Mouse (Mus musculus) ES-Bruce4 (cell line): ENCODE results near the gene Pipox. TPM values are rescaled to one million over a fixed set of nuclear protein-coding genes. Genes with fewer than 3 reads are reported as not detected.

Experiments
- H3K27ac ChIP-seq: 2 replicates; pipeline ENCODE4 v1.5.1; 2012; ENCODE audit warnings: low read length, inconsistent platforms; ENCODE audit not compliant: insufficient read depth
- H3K27me3 ChIP-seq: 2 replicates; pipeline ENCODE4 v1.6.1; 2012; ENCODE audit warnings: mild to moderate bottlenecking, low read length, inconsistent platforms; ENCODE audit not compliant: control insufficient read depth, poor library complexity, insufficient read depth, severe bottlenecking
- H3K36me3 ChIP-seq: 2 replicates; pipeline ENCODE4 v1.6.1; 2012; ENCODE audit warnings: inconsistent platforms, mild to moderate bottlenecking, low read length, moderate library complexity; ENCODE audit not compliant: control insufficient read depth, poor library complexity, insufficient read depth, severe bottlenecking
- H3K4me1 ChIP-seq: one replicate; pipeline ENCODE4 v1.8.1; 2011; ENCODE audit warnings: low read length; ENCODE audit not compliant: control insufficient read depth, insufficient read depth
- H3K4me3 ChIP-seq: 2 replicates; pipeline ENCODE4 v1.5.1; 2011; ENCODE audit warnings: low read depth, mild to moderate bottlenecking, low read length
- H3K9ac ChIP-seq: 2 replicates; pipeline ENCODE4 v1.6.1; 2012; ENCODE audit warnings: low read depth, mild to moderate bottlenecking, inconsistent platforms; ENCODE audit not compliant: poor library complexity, severe bottlenecking
- H3K9me3 ChIP-seq: replicated peaks from 2 replicates; pipeline ENCODE4 v1.6.1; 2012; ENCODE audit warnings: mild to moderate bottlenecking, low read length, inconsistent platforms; ENCODE audit not compliant: control insufficient read depth, poor library complexity, insufficient read depth, severe bottlenecking
- CTCF ChIP-seq: IDR thresholded peaks from one replicate; pipeline ENCODE4 v1.8.1; 2011; ENCODE audit warnings: low read depth, low read length
- EP300 ChIP-seq: IDR thresholded peaks from 2 replicates; pipeline ENCODE4 v1.6.1; 2011; ENCODE audit warnings: low read depth, low read length; ENCODE audit not compliant: insufficient read depth
- POLR2A ChIP-seq: IDR thresholded peaks from one replicate; pipeline ENCODE4 v1.8.1; 2011; ENCODE audit warnings: low read length; ENCODE audit not compliant: insufficient read depth
- polyA plus RNA-seq: library from polyadenylated mRNA; stranded (reverse); fragments of >200 nt; gene quantifications from 2 replicates; pipeline ENCODE4 v1.2.4, GENCODE M21; 2011; ENCODE audit warnings: low read depth; ENCODE audit not compliant: missing spikeins, insufficient read depth, insufficient read length

Gene Pipox
- polyA plus RNA-seq, 1 experiment: 14.3 TPM

GRCm38 (mm10) chr11:77925836-77926657 is 32.2 kb upstream of the Pipox start:
- no peak overlapping the region for H3K9ac ChIP-seq
- H3K36me3 ChIP-seq: no peaks in the 10 kb centered on the region
- H3K27ac ChIP-seq: no peak overlapping the region
- peaks cover 6% of the 10 kb centered on the region for H3K4me1 ChIP-seq
- TF ChIP-seq POLR2A: no peak
- TF ChIP-seq EP300: no peak
- TF ChIP-seq CTCF: no peak
- no peaks in the 10 kb centered on the region for H3K9me3 ChIP-seq
- H3K4me3 ChIP-seq: no peak overlapping the region
- H3K27me3 ChIP-seq: peaks cover 5% of the 10 kb centered on the region; the same call in 1 of the 2 replicates

- Histone ChIP-seq H3K4me1 (peaks cover 6% of the 10 kb centered on the region), H3K9ac (no peak overlapping the region), H3K36me3 (no peaks in the 10 kb centered on the region), H3K27me3 (0 out of 2 replicates have a peak, but pooled peaks cover 1% of the 10 kb centered on the region), H3K9me3 (no peaks in the 10 kb centered on the region), H3K27ac (no peak overlapping the region), H3K4me3 (no peak overlapping the region)
- TF ChIP-seq POLR2A: no peak
- no peak for TF ChIP-seq CTCF
- no peak for TF ChIP-seq EP300
Observed at GRCm38 (mm10) chr11:77923285-77923684, 29.4 kb upstream of the Pipox start.

DNA sequence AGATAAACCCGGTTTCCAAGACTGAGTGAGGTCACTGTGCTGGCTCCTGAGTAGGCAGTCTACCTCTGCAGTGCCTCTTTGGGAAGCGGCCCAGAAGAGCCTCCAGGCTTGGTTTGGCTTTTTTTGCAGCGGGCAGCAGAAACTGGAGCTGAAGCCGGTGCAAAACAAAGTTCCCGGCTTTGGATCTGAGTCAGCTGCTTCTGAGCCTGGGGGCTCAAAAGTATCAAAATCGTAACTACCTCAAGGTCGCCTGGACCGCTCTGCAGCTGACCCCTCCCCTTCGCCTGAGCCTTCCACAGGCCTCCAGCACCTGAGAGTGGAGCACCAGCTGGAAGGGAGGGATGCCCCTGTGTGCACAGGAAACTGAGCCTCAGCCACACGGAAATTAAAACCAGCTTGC is 23.3 kb upstream of the Pipox start:
- H3K27me3 ChIP-seq: no peaks in the 10 kb centered on the region
- peak overlapping the region; percentile 19; the same call in 1 of the 2 replicates for H3K9ac ChIP-seq

DNA sequence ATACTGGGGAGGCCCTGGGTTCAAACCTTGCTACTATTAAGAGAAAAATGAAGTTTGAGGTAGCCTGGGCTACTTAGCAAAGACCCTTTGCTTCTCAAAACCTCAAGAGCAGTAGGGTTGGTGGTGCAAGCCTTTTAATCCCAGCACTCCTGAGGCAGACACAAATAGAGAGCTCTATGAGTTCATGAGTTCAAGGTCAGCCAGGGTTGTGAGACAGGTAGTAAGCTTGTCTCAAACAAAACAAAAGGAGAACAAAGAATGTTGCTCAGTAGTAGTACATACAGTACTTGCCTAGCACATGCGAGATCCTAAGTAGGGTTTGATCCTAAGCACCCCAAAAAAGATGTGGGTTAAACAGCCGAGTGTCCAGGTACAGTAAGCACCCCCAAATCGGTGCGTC is 22.8 kb upstream of the Pipox start:
- Histone ChIP-seq H3K4me1 (peaks cover 9% of the 10 kb centered on the region), H3K27me3 (no peaks in the 10 kb centered on the region), H3K27ac (peak overlapping the region; percentile 95), H3K36me3 (no peaks in the 10 kb centered on the region), H3K9ac (no peak overlapping the region), H3K4me3 (no peak overlapping the region), H3K9me3 (no peaks in the 10 kb centered on the region)
- TF ChIP-seq EP300 (no peak), POLR2A (no peak), CTCF (no peak)

More for the DNA sequence above, 23.3 kb upstream of the Pipox start:
- Histone ChIP-seq H3K4me3 (no peak overlapping the region), H3K4me1 (peaks cover 9% of the 10 kb centered on the region), H3K36me3 (no peaks in the 10 kb centered on the region), H3K9me3 (no peaks in the 10 kb centered on the region), H3K27ac (peak overlapping the region; percentile 95)
- TF ChIP-seq EP300: peak; percentile 94
- TF ChIP-seq CTCF: no peak

- H3K9me3 ChIP-seq: no peaks in the 10 kb centered on the region
- peaks cover 9% of the 10 kb centered on the region for H3K4me1 ChIP-seq
- 0 out of 2 replicates have a peak overlapping the region, but pooled peaks have one; percentile 20 for H3K27ac ChIP-seq
- H3K9ac ChIP-seq: peak overlapping the region; percentile 80
- peak overlapping the region; percentile 21 for H3K4me3 ChIP-seq
- no peaks in the 10 kb centered on the region for H3K27me3 ChIP-seq
- TF ChIP-seq CTCF (no peak), EP300 (0 out of 2 replicates have a peak, but pooled peaks have one; percentile 37)
- no peaks in the 10 kb centered on the region for H3K36me3 ChIP-seq
Observed at GRCm38 (mm10) chr11:77914598-77915260, 20.8 kb upstream of the Pipox start.

GRCm38 (mm10) chr11:77913505-77913904 is 19.6 kb upstream of the Pipox start:
- no peaks in the 10 kb centered on the region for H3K9me3 ChIP-seq
- TF ChIP-seq POLR2A: no peak
- no peak for TF ChIP-seq CTCF
- TF ChIP-seq EP300: no peak
- peaks cover 9% of the 10 kb centered on the region for H3K4me1 ChIP-seq
- H3K27ac ChIP-seq: no peak overlapping the region
- no peaks in the 10 kb centered on the region for H3K36me3 ChIP-seq
- H3K4me3 ChIP-seq: no peak overlapping the region
- H3K9ac ChIP-seq: no peak overlapping the region
- H3K27me3 ChIP-seq: no peaks in the 10 kb centered on the region
